Mouse (Mus musculus): ENCODE results near the gene Serpina3m. TPM values are rescaled to one million over a fixed set of nuclear protein-coding genes. Genes with fewer than 3 reads are reported as not detected.

Gene Serpina3m
- polyA plus RNA-seq, 1 experiment from 2014 or later, result 0.14 TPM

- no peak overlapping the region for H3K4me2 ChIP-seq (ENCODE audit: low read depth, low read length)
- H3K9me3 ChIP-seq (replicated peaks; ENCODE audit: control insufficient read depth, low read length), result no peaks in the 10 kb centered on the region
- no peaks in the 10 kb centered on the region for H3K36me3 ChIP-seq (ENCODE audit: control insufficient read depth, insufficient read depth)
- no peaks in the 10 kb centered on the region for H3K4me1 ChIP-seq (ENCODE audit: control insufficient read depth, low read depth, low read length)
- no peaks in the 10 kb centered on the region for H3K27me3 ChIP-seq (ENCODE audit: control insufficient read depth, insufficient read depth, low read depth, low read length)
- no peak overlapping the region for H3K4me3 ChIP-seq (ENCODE audit: low read depth, low read length)
- ATAC-seq (ENCODE audit: low read depth), result no peak
- no peak overlapping the region for H3K27ac ChIP-seq (ENCODE audit: low read length)
- WGBS (ENCODE audit: insufficient replicate concordance), result 54% methylated on average over 6 of the region's 6 CpGs
- no peak overlapping the region for H3K9ac ChIP-seq (ENCODE audit: low read depth, low read length)
Measured at GRCm38 (mm10) chr12:104412507-104412906, 74.2 kb downstream of the Serpina3m start.

GRCm38 (mm10) chr12:104414576-104414975 is 76.3 kb downstream of the Serpina3m start:
- no peak for ATAC-seq (ENCODE audit: low read depth)
- H3K27me3 ChIP-seq (ENCODE audit: control insufficient read depth, insufficient read depth, low read depth, low read length), result no peaks in the 10 kb centered on the region
- no peaks in the 10 kb centered on the region for H3K9me3 ChIP-seq (replicated peaks; ENCODE audit: control insufficient read depth, low read length)
- H3K36me3 ChIP-seq (ENCODE audit: control insufficient read depth, insufficient read depth), result no peaks in the 10 kb centered on the region
- H3K4me2 ChIP-seq (ENCODE audit: low read depth, low read length), result no peak overlapping the region
- no peak overlapping the region for H3K4me3 ChIP-seq (ENCODE audit: low read depth, low read length)
- WGBS (ENCODE audit: insufficient replicate concordance), result 30% methylated on average over 2 of the region's 2 CpGs
- H3K4me1 ChIP-seq (ENCODE audit: control insufficient read depth, low read depth, low read length), result no peaks in the 10 kb centered on the region; the same call in 1 of the 2 replicates
- H3K27ac ChIP-seq (ENCODE audit: low read length), result no peak overlapping the region
- H3K9ac ChIP-seq (ENCODE audit: low read depth, low read length), result no peak overlapping the region

GRCm38 (mm10) chr12:104415625-104416315 is 77.5 kb downstream of the Serpina3m start:
- no peak for ATAC-seq (ENCODE audit: low read depth)
- no peaks in the 10 kb centered on the region for H3K27me3 ChIP-seq (ENCODE audit: control insufficient read depth, insufficient read depth, low read depth, low read length)
- H3K27ac ChIP-seq (ENCODE audit: low read length), result no peak overlapping the region
- H3K4me3 ChIP-seq (ENCODE audit: low read depth, low read length), result no peak overlapping the region
- no peaks in the 10 kb centered on the region for H3K9me3 ChIP-seq (replicated peaks; ENCODE audit: control insufficient read depth, low read length)
- H3K4me1 ChIP-seq (ENCODE audit: control insufficient read depth, low read depth, low read length), result no peaks in the 10 kb centered on the region; the same call in 1 of the 2 replicates
- no peaks in the 10 kb centered on the region for H3K36me3 ChIP-seq (ENCODE audit: control insufficient read depth, insufficient read depth)
- 44% methylated on average over 6 of the region's 6 CpGs for WGBS (ENCODE audit: insufficient replicate concordance)
- H3K4me2 ChIP-seq (ENCODE audit: low read depth, low read length), result no peak overlapping the region
- H3K9ac ChIP-seq (ENCODE audit: low read depth, low read length), result no peak overlapping the region

GRCm38 (mm10) chr12:104418340-104419135 is 80.3 kb downstream of the Serpina3m start:
- Histone ChIP-seq H3K4me2 (ENCODE audit: low read depth, low read length) (0 out of 2 replicates have a peak overlapping the region, but pooled peaks have one; percentile 12), H3K4me1 (ENCODE audit: control insufficient read depth, low read depth, low read length) (no peaks in the 10 kb centered on the region; the same call in 1 of the 2 replicates), H3K36me3 (ENCODE audit: control insufficient read depth, insufficient read depth) (no peaks in the 10 kb centered on the region), H3K27me3 (ENCODE audit: control insufficient read depth, insufficient read depth, low read depth, low read length) (no peaks in the 10 kb centered on the region), H3K9me3 (replicated peaks; ENCODE audit: control insufficient read depth, low read length) (no peaks in the 10 kb centered on the region), H3K9ac (ENCODE audit: low read depth, low read length) (no peak overlapping the region), H3K27ac (ENCODE audit: low read length) (no peak overlapping the region), H3K4me3 (ENCODE audit: low read depth, low read length) (no peak overlapping the region)
- ATAC-seq (ENCODE audit: low read depth), result peak; percentile 27; the same call in 1 of the 2 replicates
- 16% methylated on average over 17 of the region's 17 CpGs for WGBS (ENCODE audit: insufficient replicate concordance)

- H3K27me3 ChIP-seq (ENCODE audit: control insufficient read depth, insufficient read depth, low read depth, low read length), result no peaks in the 10 kb centered on the region
- no peak overlapping the region for H3K9ac ChIP-seq (ENCODE audit: low read depth, low read length)
- ATAC-seq (ENCODE audit: low read depth), result no peak
- H3K27ac ChIP-seq (ENCODE audit: low read length), result no peak overlapping the region
- H3K4me3 ChIP-seq (ENCODE audit: low read depth, low read length), result no peak overlapping the region
- no peaks in the 10 kb centered on the region for H3K9me3 ChIP-seq (replicated peaks; ENCODE audit: control insufficient read depth, low read length)
- H3K4me1 ChIP-seq (ENCODE audit: control insufficient read depth, low read depth, low read length), result no peaks in the 10 kb centered on the region; the same call in 1 of the 2 replicates
- no peak overlapping the region for H3K4me2 ChIP-seq (ENCODE audit: low read depth, low read length)
- H3K36me3 ChIP-seq (ENCODE audit: control insufficient read depth, insufficient read depth), result no peaks in the 10 kb centered on the region
- WGBS (ENCODE audit: insufficient replicate concordance), result 3% methylated on average over 2 of the region's 2 CpGs
Measured at GRCm38 (mm10) chr12:104419136-104419462, 80.8 kb downstream of the Serpina3m start.

GRCm38 (mm10) chr12:104422615-104423392 is 84.5 kb downstream of the Serpina3m start:
- H3K4me3 ChIP-seq (ENCODE audit: low read depth, low read length), result no peak overlapping the region
- H3K4me2 ChIP-seq (ENCODE audit: low read depth, low read length), result no peak overlapping the region
- H3K9me3 ChIP-seq (replicated peaks; ENCODE audit: control insufficient read depth, low read length), result no peaks in the 10 kb centered on the region
- H3K9ac ChIP-seq (ENCODE audit: low read depth, low read length), result no peak overlapping the region
- H3K27ac ChIP-seq (ENCODE audit: low read length), result no peak overlapping the region
- no peaks in the 10 kb centered on the region for H3K27me3 ChIP-seq (ENCODE audit: control insufficient read depth, insufficient read depth, low read depth, low read length)
- no peaks in the 10 kb centered on the region; the same call in 1 of the 2 replicates for H3K4me1 ChIP-seq (ENCODE audit: control insufficient read depth, low read depth, low read length)
- H3K36me3 ChIP-seq (ENCODE audit: control insufficient read depth, insufficient read depth), result no peaks in the 10 kb centered on the region
- 64% methylated on average over 11 of the region's 11 CpGs for WGBS (ENCODE audit: insufficient replicate concordance)
- no peak for ATAC-seq (ENCODE audit: low read depth)

GRCm38 (mm10) chr12:104425591-104425990 is 87.3 kb downstream of the Serpina3m start:
- ATAC-seq (ENCODE audit: low read depth), result no peak
- 53% methylated on average over 3 of the region's 3 CpGs for WGBS (ENCODE audit: insufficient replicate concordance)
- Histone ChIP-seq H3K4me2 (ENCODE audit: low read depth, low read length) (no peak overlapping the region), H3K9ac (ENCODE audit: low read depth, low read length) (no peak overlapping the region), H3K9me3 (replicated peaks; ENCODE audit: control insufficient read depth, low read length) (no peaks in the 10 kb centered on the region), H3K27me3 (ENCODE audit: control insufficient read depth, insufficient read depth, low read depth, low read length) (no peaks in the 10 kb centered on the region), H3K36me3 (ENCODE audit: control insufficient read depth, insufficient read depth) (no peaks in the 10 kb centered on the region), H3K4me1 (ENCODE audit: control insufficient read depth, low read depth, low read length) (no peaks in the 10 kb centered on the region), H3K4me3 (ENCODE audit: low read depth, low read length) (no peak overlapping the region), H3K27ac (ENCODE audit: low read length) (no peak overlapping the region)

GRCm38 (mm10) chr12:104426915-104427314 is 88.6 kb downstream of the Serpina3m start:
- Histone ChIP-seq H3K36me3 (ENCODE audit: control insufficient read depth, insufficient read depth) (no peaks in the 10 kb centered on the region), H3K4me1 (ENCODE audit: control insufficient read depth, low read depth, low read length) (no peaks in the 10 kb centered on the region), H3K27me3 (ENCODE audit: control insufficient read depth, insufficient read depth, low read depth, low read length) (no peaks in the 10 kb centered on the region), H3K9ac (ENCODE audit: low read depth, low read length) (no peak overlapping the region), H3K4me2 (ENCODE audit: low read depth, low read length) (no peak overlapping the region), H3K9me3 (replicated peaks; ENCODE audit: control insufficient read depth, low read length) (no peaks in the 10 kb centered on the region), H3K27ac (ENCODE audit: low read length) (no peak overlapping the region), H3K4me3 (ENCODE audit: low read depth, low read length) (no peak overlapping the region)
- WGBS (ENCODE audit: insufficient replicate concordance), result 6% methylated on average over 7 of the region's 7 CpGs
- no peak for ATAC-seq (ENCODE audit: low read depth)
